Mouse (Mus musculus) adrenal gland, postnatal 4 days (tissue): ENCODE data around the gene Lpar3. TPM values are rescaled to one million over a fixed set of nuclear protein-coding genes. Genes with fewer than 3 reads are reported as not detected.

Source experiments
- total RNA-seq, 2 experiments: library from RNA; stranded (reverse); gene quantifications; 2 replicates each; pipeline ENCODE4 v1.2.3; 2021

The Lpar3 gene
- total RNA-seq, 2 experiments from 2014 or later = 0.51 to 1.5 TPM

Other genes with a start within 250 kb of the Lpar3 start
- 10 to 100 TPM in 1 of 2 experiments, 1 to 10 TPM in 1; 9.2 to 10.1 TPM for gene Syde2, start 233.1 kb upstream of the Lpar3 start, total RNA-seq
- gene Wdr63, start 112.8 kb upstream of the Lpar3 start, total RNA-seq = under 1 TPM; 0.08 to 0.28 TPM
- 1 to 10 TPM in 1 of 2 experiments, not detected in 1; 2.7 TPM for gene Mcoln3, start 103.5 kb upstream of the Lpar3 start, total RNA-seq
- gene Mcoln2, start 71.1 kb upstream of the Lpar3 start, total RNA-seq = 1 to 10 TPM in 1 of 2 experiments, under 1 TPM in 1; 0.39 to 1.6 TPM
- gene Ssx2ip, start 183.7 kb downstream of the Lpar3 start, total RNA-seq = 10 to 100 TPM; 15.5 to 19.5 TPM
- 10 to 100 TPM; 16.9 to 21.7 TPM for gene Ctbs, start 228.8 kb downstream of the Lpar3 start, total RNA-seq